Mouse (Mus musculus) testis, adult 2 months (tissue): ENCODE measurements around the gene Wdr82.

Source experiments
- CTCF ChIP-seq: fragments of 200-500 bp; IDR thresholded peaks from 2 replicates; pipeline ENCODE4 v1.5.1; 2012; ENCODE audit warnings: low read depth, mild to moderate bottlenecking, inconsistent platforms, low read length, moderate library complexity; ENCODE audit not compliant: control insufficient read depth, insufficient read depth, insufficient replicate concordance
- POLR2A ChIP-seq: fragments of 200-500 bp; IDR thresholded peaks from 2 replicates; pipeline ENCODE4 v1.6.1; 2012; ENCODE audit warnings: low read depth, mild to moderate bottlenecking, inconsistent platforms, low read length, moderate library complexity; ENCODE audit not compliant: control insufficient read depth

DNA sequence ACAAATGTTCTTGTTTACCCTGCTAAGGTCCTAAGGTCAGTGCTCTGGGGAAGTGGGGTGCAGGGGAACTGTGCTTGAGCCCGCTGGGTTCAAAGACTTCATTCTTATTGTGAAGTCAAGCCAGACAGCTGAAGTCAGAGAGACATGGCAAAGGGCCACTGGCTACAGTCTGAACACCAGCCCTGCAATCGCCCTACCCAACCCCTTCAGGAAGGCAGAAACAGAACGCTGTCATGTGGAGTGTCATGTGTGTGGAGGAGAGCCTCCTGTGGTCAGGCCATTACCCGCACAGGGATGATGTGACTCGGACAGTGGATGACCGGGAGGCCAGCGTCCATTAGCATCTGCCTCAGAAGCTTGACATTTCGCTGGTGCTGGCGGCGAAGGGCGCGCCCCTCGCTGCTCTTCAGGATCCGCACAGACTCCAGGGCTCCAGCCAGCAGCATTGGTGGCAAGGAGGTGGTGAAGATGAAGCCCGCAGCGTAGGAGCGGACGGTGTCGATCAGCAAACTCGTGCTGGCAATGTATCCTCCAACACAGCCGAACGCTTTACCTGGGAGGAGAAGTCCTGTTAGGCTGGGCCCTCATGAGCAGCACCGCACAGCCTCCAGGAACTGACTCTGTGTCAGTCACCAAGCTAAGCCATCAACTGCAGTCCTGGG lies 65.6 kb downstream of the Wdr82 start:
- no peak for TF ChIP-seq POLR2A
- TF ChIP-seq CTCF: no peak
